Mouse (Mus musculus): ENCODE measurements at regions not wholly inside any gene's neighbourhood (a gene's known extent, or its start where the extent isn't known, plus 50 kb on each side); places are given as distances from the start of the nearest gene placed in this dataset.
A peak's percentile ranks its signal among the peaks of the same experiment; 100 is the strongest.

DNA sequence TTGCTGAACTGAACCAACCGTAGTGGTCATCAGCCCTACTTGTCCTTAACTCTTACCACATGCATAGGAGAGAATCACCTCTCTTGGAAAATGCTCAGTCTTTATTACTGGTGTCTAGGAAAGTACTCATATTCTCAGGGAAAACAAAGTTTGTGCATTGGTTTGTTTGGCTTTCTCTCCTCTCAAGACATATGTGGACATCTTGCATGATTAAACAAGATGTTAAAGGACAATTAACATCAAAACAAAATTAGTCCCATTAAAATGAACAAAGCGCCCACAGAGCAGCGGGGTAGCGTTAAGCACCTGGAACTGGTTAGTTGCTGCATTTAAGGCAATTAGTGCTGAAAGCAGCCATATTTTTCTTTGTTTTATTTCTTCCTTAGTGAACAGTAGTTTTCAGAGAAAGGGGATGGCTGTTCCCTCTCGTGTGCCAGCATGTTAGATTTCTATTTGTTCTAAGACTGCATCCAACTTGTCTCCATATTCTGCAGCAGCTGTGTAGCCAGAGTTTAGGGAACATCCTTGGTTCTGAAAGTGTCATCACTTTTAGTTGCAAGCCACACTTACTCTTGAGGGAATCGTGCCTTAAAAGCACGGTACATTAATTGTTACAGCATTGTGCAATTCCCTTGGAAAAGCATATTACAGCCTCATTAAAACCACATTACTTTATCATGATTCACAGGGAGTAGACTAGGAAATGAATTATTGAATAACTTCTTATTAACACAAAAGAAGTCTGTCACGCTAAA is 137.7 kb downstream of the Ube2u start:
- no peak for DNase-seq

DNA sequence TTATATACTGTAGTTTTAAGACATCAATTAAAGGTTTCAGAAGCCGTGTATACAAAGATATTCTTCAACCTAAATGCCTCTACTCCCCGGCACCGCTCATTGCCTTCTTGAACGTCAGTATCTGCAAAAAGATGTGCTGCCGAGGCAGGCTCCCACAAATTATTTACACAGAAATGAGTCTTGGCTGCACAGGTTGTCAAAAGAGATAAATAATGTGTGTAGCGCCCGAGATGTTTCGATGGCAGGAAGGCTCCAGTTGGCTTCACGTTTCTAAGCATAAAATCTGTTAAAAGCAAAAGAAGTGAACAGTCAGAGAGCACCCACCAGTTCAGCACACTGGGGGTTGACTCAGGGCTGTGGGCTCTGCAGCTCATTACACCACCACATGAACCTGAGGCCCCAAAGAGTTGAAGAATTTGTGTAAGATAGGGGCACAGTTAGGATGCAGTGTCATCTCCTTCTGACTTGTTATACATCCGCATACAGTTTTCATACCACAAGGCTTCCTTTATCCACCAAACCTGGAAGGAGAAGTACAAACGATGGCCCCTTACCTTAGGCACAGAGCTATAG is 138.4 kb downstream of the Ube2u start:
- no peak for DNase-seq

DNA sequence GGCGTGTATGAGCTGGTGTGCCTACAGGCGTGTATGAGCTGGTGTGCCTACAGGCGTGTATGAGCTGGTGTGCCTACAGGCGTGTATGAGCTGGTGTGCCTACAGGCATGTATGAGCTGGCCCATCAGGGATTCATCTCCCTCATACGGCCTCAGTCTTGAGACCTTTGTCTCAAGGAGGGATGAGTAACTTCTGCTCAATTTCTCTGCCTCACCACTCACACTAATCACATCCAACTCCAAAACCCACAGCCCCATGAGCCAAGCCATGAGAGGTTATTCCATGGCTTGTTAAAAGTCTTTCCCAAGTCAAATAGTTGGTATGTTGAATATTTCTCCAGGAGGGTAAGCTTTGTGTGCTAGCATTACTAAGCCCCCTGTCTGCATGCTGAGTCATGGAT is 146.0 kb downstream of the Ube2u start:
- no peak for DNase-seq

DNA sequence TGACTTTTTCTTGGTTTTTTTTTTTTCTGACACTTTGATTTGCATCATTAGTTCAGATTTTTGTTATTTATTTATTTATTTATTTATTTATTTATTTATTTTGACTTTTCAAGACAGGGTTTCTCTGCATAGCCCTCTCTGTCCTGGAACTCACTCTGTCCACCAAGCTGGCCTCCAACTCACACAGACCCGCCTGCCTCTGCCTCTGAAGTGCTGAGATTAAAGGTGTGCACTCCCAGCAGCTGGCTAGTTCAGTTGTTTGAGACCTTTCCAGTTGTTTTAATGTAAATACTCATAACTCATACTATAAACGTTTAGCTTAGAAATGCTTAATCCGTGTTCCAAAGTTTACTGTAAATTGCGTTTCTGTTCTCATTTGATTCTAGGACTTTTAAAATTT is 147.9 kb downstream of the Ube2u start:
- no peak for DNase-seq

DNA sequence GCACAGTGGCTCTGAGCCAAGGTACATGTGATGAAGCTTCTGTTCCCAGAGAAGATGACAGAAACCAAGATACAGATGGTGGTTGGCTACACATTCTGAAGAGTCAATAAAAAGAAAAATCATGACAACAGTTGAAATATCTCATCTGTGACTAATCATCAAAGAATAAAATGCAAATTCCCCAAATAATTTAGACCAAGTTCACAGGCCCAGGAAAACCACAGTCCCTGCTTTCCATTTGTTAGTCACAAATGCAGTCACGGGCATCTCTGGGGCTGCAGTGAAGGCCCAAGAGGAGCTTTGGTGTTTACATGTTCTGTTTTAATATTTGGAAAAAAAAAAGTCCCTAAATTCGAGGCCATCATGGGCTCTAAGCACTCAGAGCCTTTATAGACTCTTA is 142.1 kb upstream of the Cachd1 start:
- no peak for DNase-seq

DNA sequence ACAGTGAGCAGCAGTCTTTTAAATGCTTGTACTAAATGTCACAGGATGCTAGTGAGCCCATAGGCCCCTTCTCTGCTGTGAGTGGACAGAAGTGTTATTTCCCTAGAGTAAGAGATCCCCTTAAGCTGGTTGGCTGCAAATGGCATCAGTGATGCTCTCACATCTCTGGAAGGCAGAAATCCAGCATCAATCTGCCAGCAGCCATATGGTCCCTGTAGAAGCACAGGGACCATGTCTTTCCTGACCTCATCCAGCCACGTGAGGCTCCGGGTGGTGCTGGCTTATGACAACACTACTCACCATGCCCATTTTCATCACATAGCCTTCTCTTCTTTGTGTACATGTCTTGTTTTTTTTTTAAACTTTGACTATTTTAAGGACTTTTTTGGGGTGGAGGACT is 138.9 kb upstream of the Cachd1 start:
- no peak for DNase-seq

DNA sequence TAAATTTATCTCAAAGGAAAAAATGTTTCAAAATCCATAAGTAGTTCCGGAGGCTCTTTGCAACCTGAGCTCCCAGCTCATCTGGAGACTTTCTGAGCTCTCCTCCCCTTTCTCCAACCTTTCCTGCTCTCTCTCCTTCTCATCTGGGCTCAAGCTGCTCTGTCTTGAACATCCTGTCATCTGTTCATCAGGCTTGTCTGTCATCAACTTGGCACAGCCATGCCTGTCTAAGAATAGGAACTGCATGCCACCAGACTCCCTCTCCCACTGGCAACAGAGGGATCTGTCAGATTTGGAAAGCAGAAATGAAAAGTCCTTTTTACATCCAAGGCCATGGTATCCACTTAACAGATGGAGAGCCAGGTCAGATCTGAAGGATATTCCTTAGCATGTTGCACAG is 115.3 kb upstream of the Cachd1 start:
- no peak for DNase-seq

DNA sequence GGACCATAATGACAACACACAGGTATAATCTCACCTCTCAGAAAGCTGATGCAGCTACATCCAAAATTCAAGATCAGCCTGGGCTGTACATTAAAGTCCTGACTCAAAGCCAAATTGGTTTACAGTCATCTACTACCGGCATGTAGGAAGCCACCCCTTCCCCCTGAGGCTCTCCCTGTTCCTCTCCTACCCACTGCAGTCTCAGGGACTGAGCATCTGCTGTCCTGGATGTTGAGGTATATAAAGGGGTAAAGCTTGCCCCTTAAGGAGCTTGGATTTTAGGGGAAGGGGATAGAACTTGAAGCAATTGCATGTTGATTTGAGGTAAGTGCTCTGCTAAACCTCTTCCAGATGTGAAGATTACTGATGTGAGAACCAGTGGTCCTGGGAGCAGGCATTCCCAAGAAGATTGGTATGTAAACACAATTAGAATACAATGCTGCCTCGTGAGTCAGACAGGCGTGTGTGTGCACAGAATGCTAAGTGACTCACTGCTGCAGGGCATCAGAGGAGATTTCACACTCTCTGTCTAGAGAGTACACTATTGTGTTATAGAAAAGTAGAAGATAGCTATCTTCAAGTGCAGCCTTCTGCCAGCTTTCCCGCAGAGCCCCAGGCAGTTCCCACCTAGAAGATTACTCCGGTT is 111.7 kb upstream of the Cachd1 start:
- no peak for DNase-seq

DNA sequence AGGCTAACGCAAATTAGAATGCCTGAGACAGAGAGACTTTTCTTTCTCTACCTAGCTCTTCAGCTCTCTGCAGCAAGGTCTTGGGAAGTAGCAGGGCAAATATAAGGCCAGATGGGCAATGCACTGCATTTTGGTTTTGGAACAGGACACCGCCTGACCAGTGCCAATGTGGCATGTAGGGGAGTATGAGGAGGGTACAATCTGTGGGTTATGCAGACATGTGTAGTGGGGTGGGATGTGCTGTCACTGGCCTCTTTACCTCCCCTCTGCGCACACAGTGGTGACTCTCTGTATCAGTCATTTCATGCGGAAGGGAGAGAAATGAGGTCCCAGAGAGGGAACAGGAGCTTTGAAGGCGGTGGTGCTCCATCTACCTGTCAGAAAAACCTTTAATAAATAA is 105.9 kb upstream of the Cachd1 start:
- DNase-seq, result no peak

DNA sequence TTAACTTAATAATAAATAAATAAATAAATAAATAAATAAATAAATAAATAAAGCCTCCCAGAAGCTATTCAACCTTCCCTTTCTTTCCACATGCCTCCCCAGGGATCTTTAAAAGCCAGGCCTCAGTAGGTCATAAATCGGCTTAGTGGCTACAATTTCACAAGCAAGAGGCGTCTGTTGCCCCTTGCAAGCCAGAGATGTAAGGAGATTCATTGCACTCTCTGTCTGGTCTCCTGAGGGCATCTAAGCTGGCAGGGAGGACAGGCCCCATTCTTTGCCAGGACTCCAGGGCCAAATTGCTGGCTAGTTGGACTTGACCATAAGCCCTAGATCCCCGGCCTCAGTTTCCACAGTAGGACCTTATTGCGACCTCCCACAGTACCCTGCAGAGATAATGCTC is 101.6 kb upstream of the Cachd1 start:
- no peak for DNase-seq

DNA sequence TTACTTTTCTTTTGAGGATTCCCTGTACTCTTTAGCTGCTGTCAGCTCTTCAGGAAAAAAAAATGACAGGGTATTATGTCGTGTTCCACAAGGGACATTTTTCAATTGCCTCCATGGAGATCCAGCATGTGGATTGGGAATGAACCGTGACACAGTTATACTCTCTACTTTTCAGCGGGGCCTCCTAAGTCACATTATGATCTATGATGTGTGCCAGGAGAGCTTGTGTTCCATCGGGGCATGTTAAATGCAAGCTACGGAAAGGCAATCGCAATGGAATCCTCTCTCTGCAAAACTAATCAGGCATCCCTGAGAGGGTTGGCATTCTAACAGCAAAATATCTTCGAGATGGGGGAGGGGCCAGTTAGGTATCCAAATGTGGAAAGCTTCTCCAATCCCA is 92.7 kb upstream of the Cachd1 start:
- no peak for DNase-seq

DNA sequence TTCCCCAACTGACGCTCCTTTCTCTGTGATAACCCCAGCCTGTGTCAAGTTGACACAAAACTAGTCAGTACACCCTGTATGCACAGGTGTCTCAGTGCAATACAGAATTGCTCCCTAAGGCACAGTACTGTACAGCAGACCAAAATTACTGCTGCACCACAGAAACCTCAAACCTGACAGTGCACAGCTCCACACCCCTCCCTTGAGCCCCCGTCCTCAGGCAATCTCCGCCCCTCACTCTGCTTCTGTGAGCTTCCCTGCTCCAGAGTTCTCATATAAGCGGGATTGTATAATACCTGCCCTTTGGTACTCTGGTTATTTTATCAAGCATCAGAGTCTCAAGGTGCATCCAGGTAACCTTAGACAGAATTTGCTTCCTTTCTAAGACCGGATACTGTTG is 76.5 kb upstream of the Cachd1 start:
- DNase-seq, result no peak

DNA sequence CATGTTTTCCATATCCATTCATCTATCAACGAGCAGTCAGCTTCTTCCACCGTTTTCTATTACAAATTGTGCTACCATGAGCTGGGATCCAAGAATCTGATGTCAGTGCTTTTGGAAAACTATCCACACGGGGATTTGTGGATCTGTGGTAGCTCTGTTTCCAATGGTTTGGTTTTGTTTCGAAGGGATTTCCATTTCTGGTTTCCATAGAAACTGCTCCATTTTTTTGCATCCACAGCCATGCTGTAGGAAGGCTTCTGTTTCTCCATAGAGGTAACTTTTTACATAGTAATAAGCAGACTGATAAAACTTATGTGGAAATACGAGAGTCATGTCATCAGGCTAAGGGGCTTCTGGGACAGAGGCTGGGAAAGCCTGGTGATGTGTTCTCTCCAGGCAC is 76.1 kb upstream of the Cachd1 start:
- DNase-seq, result no peak

DNA sequence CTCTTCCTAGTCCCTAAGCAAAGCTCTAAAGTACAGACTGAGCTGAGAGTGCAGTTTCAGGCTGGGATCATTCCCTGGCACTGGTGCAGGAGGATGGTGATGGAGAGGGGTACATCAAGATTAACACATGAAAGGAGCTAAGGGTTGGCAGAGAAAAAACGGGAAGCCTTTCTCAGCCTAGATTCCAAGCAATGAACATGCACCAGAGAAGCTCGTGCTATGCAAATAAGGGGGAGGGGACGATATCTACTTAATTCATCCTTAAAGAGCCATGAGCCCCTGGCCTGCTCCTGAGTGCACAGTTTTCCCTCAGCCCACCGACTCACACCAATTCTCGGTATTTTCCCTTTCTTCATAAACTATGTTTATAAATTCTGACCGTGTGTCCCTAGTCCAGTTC is 70.5 kb upstream of the Cachd1 start:
- DNase-seq, result no peak

DNA sequence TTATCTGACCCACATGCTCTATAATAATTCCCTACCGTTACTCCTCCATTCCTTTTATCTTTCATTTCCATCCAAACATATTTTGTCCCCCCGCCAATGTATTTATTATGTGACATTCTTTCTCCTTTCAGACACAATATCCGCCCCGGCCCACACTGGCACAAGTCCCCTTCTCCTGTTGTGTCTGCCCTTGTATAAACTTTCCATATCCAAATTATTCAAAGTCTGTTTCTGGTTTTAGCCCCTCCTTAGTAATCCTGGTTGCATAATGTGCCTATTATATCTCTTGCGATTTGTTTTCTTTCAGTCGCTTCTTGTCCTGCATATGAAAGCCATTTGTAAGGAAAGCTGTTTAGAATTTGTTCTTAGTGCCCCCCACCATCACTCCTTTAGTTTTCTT is 69.3 kb upstream of the Cachd1 start:
- DNase-seq, result no peak

DNA sequence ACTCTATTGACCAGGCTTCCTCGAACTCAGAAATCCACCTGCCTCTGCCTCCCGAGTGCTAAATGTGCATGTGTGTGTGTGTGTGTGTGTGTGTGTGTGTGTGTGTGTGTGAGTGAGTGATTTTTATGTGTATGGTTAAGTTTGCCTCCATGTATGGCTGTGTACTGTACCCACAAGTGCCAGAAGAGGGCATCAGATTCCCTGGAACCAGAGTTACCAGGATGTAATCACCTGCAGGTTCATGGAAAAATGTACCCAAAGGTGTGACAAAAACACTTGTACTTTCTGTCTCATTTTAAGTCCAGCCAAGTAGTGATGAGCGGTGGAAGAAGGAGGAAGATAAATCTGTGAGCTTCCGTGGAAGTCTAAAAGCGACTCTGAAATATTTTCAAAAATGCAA is 68.2 kb upstream of the Cachd1 start:
- DNase-seq, result no peak

DNA sequence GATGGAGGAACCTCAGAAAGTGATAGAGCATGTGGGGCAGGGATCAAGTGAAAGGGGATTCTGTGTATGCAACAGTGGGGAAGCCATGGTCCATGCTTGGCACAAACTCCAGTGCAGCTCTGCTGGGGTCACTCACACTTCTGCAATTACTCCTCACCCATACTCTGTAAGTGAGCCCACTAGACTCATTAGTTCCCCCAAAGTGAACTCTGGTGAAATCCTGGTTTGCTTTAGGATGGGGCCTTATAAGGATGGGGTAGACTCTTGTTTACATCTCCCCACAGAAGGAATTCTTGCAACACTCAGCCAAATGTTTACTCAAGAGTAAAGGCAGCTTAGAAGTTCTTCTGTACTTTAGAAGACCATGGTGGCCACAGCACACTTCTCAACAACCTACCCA is 62.2 kb upstream of the Cachd1 start:
- DNase-seq, result no peak

DNA sequence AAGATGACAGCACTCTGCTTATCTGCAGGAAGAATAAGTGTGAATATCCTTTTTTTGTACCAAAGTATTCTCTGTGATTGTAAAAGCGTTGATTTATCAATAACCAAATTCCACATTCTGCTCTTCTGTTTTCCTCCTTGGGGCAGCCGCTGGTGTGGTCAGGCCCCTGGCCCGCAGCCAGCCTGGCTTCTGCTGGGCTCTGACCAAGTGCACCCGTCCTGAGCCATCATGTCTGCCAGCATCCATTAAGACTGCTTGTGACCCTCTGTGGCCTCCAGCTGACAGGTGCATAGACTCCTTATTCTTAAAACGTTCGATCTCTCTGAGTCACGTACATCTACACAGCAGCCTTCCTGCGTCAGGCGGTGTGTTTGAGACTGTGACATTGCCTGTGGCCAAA is 58.9 kb upstream of the Cachd1 start:
- DNase-seq, result no peak

DNA sequence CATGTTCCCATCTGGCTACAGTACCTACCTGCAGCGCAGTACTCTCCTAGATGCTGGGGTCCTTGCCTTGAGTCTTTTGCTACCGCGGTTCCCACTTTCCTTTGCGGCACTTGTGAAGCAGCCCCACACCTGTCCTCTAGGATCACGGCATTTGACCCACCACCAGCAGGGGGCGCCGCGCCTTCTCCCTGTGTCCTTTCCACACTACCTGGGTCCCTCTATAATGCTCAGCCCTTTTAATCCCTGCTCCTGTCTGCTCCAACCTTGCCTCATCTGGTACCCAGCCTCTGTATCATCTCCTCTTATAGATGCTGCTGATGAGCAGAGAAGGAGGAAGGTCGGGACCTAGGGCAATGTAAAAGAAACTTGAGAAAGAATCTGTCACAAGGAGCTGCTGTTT is 53.9 kb upstream of the Cachd1 start:
- peak; percentile 9 for DNase-seq

DNA sequence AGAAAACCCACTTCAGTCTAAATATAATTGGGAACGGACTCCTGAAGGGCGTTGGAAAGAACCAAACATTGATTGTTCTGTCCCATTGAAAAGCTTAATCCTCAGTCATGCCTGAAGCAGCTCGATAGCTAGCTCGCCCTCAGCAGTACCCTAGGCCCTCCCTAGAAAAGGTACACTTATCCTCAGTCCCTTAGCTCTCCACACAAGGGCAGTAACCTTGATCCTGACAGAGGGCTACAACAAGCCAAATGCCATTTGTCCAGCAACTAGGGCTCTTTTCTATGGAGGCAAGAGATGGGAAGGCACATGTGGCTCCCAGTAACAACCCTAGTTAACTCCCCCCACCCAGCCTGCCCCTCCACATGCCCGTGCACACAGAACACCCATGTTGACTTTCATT is 53.4 kb upstream of the Cachd1 start:
- no peak for DNase-seq

DNA sequence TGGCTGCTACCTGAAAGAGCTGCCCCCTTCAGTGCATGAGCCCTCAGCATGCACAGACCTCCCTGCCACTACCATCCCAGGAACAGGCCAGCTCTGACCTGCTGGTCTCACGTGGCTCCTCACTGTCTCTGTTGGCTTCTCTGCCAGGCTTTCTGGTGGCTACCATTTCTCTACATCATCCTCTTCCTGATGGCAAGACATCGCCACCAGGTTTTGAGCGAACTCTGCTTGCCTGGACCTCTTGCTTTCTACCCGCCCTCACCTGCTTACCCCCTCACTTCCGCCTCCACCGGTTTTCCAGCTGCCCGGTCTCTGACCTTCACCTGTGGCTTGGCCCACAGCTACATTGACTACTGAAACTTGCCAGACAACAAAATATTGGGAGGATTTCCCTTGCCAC is 50.7 kb upstream of the Cachd1 start:
- no peak for DNase-seq

DNA sequence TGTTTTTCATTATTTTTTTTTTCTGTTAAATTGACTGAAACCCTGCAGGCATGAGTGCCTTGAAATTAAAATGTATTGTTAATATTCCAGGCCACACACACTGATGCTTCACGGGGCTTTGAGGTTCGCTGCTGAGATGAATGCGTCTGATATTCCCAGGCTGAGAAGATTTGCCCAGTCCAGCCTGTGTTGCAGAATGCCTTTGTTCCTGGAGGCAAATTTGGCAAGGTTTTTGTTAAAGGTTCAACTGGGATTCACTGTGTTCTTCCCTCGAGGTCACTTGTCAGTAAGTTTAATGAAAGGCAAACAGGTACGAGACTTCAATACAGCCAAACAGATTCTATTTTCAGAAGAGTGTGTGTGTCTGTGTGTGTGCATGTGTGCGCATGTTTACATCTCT is 50.0 kb upstream of the Cachd1 start:
- DNase-seq, result no peak
